Mouse (Mus musculus) hindbrain, embryonic 10.5 days (tissue): ENCODE results near the gene Iqcj. TPM values are rescaled to one million over a fixed set of nuclear protein-coding genes. Genes with fewer than 3 reads are reported as not detected.

Experiments
- DNase-seq: peaks from one replicate; pipeline ENCODE4 v3.0.0-alpha.2; 2017; ENCODE audit warnings: low spot score
- H3K27ac ChIP-seq: fragments of 300-500 bp; sonication (generic); 2 replicates; pipeline ENCODE4 v1.5.1; 2016; ENCODE audit warnings: mild to moderate bottlenecking, moderate library complexity
- H3K27me3 ChIP-seq: fragments of 300-500 bp; sonication (generic); 2 replicates; pipeline ENCODE4 v1.6.1; 2016; ENCODE audit warnings: mild to moderate bottlenecking; ENCODE audit not compliant: poor library complexity, insufficient read depth, severe bottlenecking
- H3K36me3 ChIP-seq: fragments of 300-500 bp; sonication (generic); 2 replicates; pipeline ENCODE4 v1.6.1; 2016; ENCODE audit warnings: mild to moderate bottlenecking, moderate library complexity
- H3K4me1 ChIP-seq: fragments of 300-500 bp; sonication (generic); replicated peaks from 2 replicates; pipeline ENCODE4 v1.6.1; 2016; ENCODE audit warnings: mild to moderate bottlenecking
- H3K4me3 ChIP-seq: fragments of 300-500 bp; sonication (generic); 2 replicates; pipeline ENCODE4 v1.5.1; 2016; ENCODE audit warnings: mild to moderate bottlenecking, moderate library complexity
- H3K9me3 ChIP-seq: fragments of 300-500 bp; sonication (generic); 2 replicates; pipeline ENCODE4 v1.6.1; 2016; ENCODE audit warnings: mild to moderate bottlenecking, moderate library complexity
- WGBS: fragments of 180-500 bp; shearing (Covaris S2); methylation state at CpG from one replicate; pipeline ENCODE4 v1.1.7; 2016; 5-methylcytosine and 5-hydroxymethylcytosine counted together
- polyA plus RNA-seq: library from polyadenylated mRNA; unstranded; fragments of >200 nt; fragmentation: Nextera tagmentation; extraction: Ambion mirVana; gene quantifications from 2 replicates; pipeline ENCODE4 v1.2.1, GENCODE M21; 2016

Gene Iqcj
- polyA plus RNA-seq, result not detected in 2 replicates

DNA sequence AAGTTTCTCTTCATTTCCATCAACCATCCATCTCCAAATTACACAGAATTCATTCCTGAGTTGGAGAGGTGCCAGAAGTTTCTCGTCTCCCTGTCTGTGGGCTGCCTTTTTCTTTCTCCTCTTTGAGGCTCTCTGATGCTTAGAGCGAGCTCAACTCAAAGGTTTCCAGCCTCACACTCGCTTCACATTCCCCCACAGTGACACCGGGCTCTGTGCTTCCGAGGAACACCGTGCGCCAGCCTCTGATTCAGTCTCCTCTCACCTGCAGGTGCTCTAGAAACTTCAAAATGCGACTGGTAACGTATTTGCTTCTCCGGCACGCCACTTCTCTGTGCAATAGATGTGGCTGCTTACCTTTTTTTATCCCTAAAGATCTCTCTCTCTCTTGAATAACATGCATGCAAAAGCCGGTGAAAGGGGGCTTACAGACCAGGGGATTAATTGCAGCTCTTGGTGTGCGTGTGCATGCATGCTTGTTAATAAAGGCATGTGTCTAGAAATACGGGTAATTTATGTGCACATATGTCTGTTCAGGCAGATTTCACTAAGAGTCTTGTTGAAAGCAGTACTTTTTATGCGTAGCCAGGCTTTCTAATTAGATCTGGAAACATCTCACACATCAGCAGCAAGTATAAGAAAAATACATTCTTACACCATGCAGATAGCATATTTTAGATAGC is at the start of gene Iqcj, which contains the start of gene Iqschfp:
Iqcj (plus strand) TSS at position 195 of the 680 bp plus-strand sequence.
Iqschfp (plus strand) TSS at position 207 of the 680 bp plus-strand sequence.
- Histone ChIP-seq H3K27me3 (no peaks in the 10 kb centered on the region), H3K4me3 (no peak within 1 kb of the TSS), H3K9me3 (no peaks in the 10 kb centered on the region), H3K36me3 (no peaks in the 10 kb centered on the region), H3K27ac (no peak within 1 kb of the TSS), H3K4me1 (no peaks in the 10 kb centered on the region)
- no peak for DNase-seq
- WGBS, result 81% methylated on average over 15 of the region's 15 CpGs

DNA sequence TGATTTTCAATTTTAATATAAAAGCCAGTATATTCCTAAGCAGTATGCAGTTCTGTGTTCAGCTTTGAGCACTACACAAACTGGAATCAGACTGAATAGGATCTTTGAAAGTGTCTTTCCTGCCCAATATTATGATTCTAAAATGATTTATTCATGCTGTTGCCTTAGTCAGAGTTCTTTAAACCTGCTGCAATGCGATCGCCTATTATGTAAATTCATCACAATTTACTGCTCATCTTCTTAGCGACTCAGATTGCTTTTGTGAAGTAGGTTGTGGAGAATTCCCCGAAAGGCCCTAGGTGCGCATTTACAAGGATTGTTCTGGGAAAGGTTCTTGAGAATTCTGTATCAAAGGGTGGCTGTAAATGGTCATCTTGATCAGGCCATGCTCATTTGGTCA is 39.6 kb upstream of the Iqcj start:
- DNase-seq, result no peak
- Histone ChIP-seq H3K4me1 (no peaks in the 10 kb centered on the region), H3K36me3 (no peaks in the 10 kb centered on the region), H3K9me3 (no peaks in the 10 kb centered on the region), H3K27ac (no peak overlapping the region), H3K27me3 (no peaks in the 10 kb centered on the region), H3K4me3 (no peak overlapping the region)
- WGBS, result 86% methylated on average over 5 of the region's 5 CpGs

DNA sequence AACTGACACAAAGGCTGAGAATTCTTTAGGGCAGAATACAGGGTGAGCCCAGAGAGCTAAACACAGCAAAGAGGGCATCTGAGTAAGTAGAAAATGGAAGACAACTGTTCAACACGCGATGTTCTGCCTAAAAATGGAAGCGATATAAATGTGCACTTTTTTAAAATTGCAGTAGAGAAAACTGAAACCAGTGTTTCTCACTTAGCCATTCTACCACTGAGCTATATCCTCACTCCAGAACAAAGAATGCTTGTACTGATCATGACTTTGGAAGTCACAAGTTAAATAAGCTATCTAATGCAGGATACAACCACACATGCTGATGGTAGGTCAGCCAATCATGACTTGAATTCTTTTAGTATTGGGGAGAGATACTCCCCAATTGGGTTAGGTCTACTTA is 30.5 kb upstream of the Iqcj start:
- DNase-seq, result no peak
- Histone ChIP-seq H3K27ac (no peak overlapping the region), H3K4me3 (no peak overlapping the region), H3K9me3 (no peaks in the 10 kb centered on the region), H3K27me3 (no peaks in the 10 kb centered on the region), H3K4me1 (no peaks in the 10 kb centered on the region), H3K36me3 (no peaks in the 10 kb centered on the region)
- 88% methylated on average over 3 of the region's 3 CpGs for WGBS

DNA sequence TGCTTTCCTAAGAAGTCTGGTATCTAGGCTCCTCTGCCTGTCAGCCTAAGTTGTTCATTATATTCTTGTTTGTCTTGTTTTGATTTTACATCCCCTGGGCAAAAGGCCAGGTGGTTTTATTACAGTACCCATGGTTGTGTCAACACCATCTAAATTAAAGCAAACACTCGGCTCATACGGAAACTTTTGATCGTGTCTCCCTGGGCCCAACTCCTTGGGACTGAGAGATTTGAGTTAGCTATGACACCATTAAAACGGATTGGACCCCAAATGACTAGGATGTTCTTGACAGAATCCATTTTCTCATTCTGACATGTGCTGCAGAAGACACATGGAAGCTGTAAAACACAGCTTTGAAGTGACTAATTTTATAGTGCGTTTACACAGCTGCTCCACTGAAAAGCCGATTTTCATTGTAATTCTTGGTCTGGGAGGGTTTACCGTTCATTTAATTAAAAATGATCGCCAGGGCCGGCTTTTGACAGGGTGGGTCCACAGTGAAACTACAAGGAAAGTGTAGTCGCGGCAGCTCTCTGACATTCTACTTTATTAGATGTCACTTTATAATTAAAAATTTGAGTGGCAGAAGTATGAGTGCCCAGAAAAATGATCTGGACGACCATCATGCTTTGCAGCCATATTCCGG is 24.5 kb upstream of the Iqcj start:
- H3K27me3 ChIP-seq, result no peaks in the 10 kb centered on the region
- no peak overlapping the region for H3K27ac ChIP-seq
- no peak overlapping the region for H3K4me3 ChIP-seq
- no peaks in the 10 kb centered on the region for H3K4me1 ChIP-seq
- no peaks in the 10 kb centered on the region for H3K36me3 ChIP-seq
- 71% methylated on average over 13 of the region's 13 CpGs for WGBS
- no peaks in the 10 kb centered on the region for H3K9me3 ChIP-seq
- DNase-seq, result peak; percentile 6

DNA sequence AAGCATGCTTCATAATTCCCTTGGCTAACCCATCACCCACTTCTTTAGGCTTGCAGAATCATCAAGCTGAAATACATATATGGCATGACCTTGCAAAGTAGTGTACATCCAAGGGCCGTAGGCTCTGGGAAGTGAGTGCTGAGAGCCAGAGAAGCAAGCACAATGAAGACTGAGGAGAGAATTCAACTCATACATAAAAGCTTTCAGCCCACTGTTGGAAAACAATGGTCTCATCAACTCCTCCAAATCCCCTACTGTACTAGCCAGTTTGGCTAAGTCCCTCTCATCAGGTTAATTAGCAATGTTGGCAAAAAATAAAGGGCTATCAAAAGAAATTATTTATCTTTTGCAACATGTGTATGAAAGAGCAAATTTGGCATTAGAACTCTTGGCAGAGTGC is 22.6 kb upstream of the Iqcj start:
- no peak overlapping the region for H3K4me3 ChIP-seq
- H3K27me3 ChIP-seq, result no peaks in the 10 kb centered on the region
- no peak for DNase-seq
- H3K36me3 ChIP-seq, result no peaks in the 10 kb centered on the region
- H3K27ac ChIP-seq, result no peak overlapping the region
- 75% methylated on average over 1 of the region's 1 CpGs for WGBS
- H3K9me3 ChIP-seq, result no peaks in the 10 kb centered on the region
- H3K4me1 ChIP-seq, result no peaks in the 10 kb centered on the region

DNA sequence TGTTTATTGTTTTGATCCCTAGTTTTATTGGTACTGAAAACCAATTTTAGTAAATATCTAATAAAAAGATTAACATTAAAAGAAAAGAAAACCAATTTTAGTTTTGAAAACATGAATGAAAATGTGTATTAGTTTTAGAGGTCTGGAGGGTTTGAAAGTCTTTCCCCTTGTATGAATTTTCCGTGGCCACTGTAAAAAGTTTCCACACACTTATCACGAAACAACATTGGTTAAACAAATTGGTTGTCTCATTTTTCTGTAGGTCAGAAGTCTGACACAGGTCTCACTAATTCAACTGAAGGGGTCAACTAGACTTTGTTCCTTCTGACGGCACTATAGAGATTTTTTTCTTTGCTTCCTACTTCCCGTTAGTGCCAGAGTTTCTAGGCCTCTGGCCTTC is 14.8 kb upstream of the Iqcj start:
- H3K4me3 ChIP-seq, result no peak overlapping the region
- H3K36me3 ChIP-seq, result no peaks in the 10 kb centered on the region
- WGBS, result 78% methylated on average over 4 of the region's 4 CpGs
- no peak overlapping the region for H3K27ac ChIP-seq
- H3K27me3 ChIP-seq, result no peaks in the 10 kb centered on the region
- no peaks in the 10 kb centered on the region for H3K4me1 ChIP-seq
- H3K9me3 ChIP-seq, result no peaks in the 10 kb centered on the region
- DNase-seq, result no peak

DNA sequence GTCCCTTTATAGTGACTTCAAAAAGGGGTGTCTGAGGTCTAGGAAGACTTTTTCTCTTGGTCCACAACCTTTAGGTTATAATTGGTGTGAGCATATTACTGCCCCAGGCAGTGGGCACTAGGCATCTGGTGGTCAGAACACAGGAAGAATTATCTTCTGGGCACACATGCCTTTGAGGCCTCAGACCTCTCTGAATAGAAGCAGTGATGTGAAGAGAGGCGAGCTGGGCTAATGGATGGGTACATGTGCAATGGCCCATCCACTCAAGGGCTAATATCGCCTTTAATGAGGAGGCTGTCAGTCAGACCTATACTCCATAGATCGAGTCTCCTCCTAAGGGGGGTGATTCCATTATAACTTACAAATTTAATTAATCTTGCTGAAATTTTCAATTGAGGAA is 7.7 kb upstream of the Iqcj start:
- no peak for DNase-seq
- 64% methylated on average over 3 of the region's 3 CpGs for WGBS
- no peaks in the 10 kb centered on the region for H3K9me3 ChIP-seq
- no peaks in the 10 kb centered on the region for H3K4me1 ChIP-seq
- no peaks in the 10 kb centered on the region for H3K27me3 ChIP-seq
- no peaks in the 10 kb centered on the region for H3K36me3 ChIP-seq
- no peak overlapping the region for H3K27ac ChIP-seq
- H3K4me3 ChIP-seq, result no peak overlapping the region

DNA sequence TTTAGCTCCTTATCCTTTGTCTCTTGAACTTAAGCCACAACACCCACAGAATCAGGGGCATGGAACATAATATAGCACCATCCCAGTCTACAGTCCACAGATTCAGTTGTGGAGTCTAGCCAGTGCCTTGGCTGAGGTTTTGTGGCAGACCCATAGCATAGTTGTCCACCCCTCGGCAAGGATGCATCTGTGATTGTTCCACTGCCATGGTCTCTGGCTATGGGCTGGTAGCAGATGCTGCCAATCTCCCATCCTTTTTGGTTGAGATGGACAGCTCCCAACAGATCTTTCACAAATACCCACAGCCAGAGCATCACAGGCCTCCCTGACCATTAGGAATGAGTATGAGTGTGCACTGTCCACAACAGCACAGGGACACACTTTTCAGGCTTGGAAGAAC is 5.8 kb upstream of the Iqcj start:
- H3K9me3 ChIP-seq, result no peaks in the 10 kb centered on the region
- H3K36me3 ChIP-seq, result no peaks in the 10 kb centered on the region
- no peak overlapping the region for H3K4me3 ChIP-seq
- no peak for DNase-seq
- 88% methylated on average over 1 of the region's 1 CpGs for WGBS
- no peaks in the 10 kb centered on the region for H3K27me3 ChIP-seq
- H3K4me1 ChIP-seq, result no peaks in the 10 kb centered on the region
- H3K27ac ChIP-seq, result 0 out of 2 replicates have a peak overlapping the region, but pooled peaks have one; percentile 4

DNA sequence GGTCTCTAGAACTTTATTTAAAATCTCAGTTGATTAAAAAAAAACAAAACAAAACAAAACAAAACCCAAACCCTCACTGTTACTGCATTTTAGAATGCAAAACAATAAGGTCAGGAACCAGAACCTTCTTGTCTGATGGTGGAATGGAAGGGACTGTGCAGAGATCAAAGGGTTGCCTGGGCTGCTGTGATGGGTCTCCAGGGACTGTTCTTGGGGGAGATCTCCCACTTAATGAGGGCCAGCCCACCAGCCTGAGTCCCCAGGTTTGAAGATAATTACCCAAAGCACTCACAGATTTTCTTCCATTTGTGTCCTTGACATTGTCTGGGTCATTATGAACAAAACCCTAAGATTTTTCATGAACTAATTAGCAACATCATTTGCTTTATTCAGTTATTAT is 4.8 kb upstream of the Iqcj start:
- Histone ChIP-seq H3K4me3 (no peak overlapping the region), H3K36me3 (no peaks in the 10 kb centered on the region), H3K27ac (no peak overlapping the region), H3K9me3 (no peaks in the 10 kb centered on the region), H3K4me1 (no peaks in the 10 kb centered on the region), H3K27me3 (no peaks in the 10 kb centered on the region)
- no peak for DNase-seq

DNA sequence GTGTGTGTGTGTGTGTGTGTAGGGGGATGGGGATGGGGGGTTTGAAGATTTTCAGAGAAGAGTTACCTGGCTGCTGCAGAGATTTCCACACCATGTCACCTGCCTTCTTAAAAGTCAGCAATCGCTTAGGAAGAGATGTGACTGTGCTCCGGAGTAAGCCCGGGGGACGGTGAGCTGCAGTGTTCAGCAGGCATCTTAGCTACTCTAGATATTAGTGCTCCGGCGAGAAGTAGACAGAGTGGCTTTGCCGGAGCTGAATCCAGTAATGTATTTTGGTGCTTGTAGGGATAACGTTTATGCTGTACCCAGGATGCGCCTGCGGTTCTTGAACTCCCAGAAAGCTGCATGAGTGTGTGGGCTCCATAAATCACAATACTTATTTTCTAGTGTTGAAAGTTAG is 748 bp downstream of the Iqcj start:
- Histone ChIP-seq H3K4me3 (no peak overlapping the region), H3K4me1 (no peaks in the 10 kb centered on the region), H3K27me3 (no peaks in the 10 kb centered on the region), H3K27ac (no peak overlapping the region), H3K36me3 (no peaks in the 10 kb centered on the region), H3K9me3 (no peaks in the 10 kb centered on the region)
- WGBS, result 90% methylated on average over 10 of the region's 10 CpGs
- no peak for DNase-seq

DNA sequence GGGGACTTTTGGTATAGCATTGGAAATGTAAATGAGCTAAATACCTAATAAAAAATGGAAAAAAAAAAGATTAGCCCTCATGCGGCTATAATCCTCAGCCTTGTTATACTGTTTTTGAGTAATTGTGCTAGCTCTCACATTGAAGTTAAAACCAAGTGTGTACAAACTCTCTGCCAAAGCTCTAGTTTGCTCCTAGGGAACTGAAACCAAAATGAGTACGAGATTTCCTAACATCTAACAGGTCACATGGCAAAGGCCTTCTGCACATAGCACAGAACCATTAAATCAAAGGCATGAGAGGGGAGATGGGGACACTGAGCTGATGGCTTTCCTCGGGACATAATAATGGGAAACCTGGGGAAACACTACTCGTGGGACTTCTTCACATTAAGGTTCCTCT is 10.5 kb downstream of the Iqcj start:
- no peaks in the 10 kb centered on the region for H3K36me3 ChIP-seq
- no peak overlapping the region for H3K4me3 ChIP-seq
- no peak for DNase-seq
- no peaks in the 10 kb centered on the region for H3K9me3 ChIP-seq
- H3K27me3 ChIP-seq, result no peaks in the 10 kb centered on the region
- no peaks in the 10 kb centered on the region for H3K4me1 ChIP-seq
- H3K27ac ChIP-seq, result no peak overlapping the region
- WGBS, result 89% methylated on average over 4 of the region's 4 CpGs

DNA sequence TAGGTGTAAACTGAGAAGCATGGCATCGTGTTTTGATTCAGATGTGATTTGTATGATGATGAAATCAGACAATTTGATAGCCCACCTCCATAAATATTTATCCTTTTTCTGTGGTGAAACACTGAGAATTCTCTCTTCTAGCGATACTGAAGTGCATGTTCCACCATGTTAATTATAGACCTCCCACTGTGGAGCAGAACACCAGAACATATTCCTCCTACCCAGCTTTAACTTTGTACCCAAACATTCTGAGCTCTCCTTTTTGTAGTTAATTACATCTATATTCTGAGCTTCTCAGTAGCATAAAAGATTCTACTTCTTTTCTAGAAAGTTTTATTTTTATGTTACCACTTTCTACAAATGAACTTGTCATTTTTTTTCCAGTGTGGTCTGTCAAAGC is 16.6 kb downstream of the Iqcj start:
- no peak for DNase-seq
- H3K4me1 ChIP-seq, result no peaks in the 10 kb centered on the region
- no peaks in the 10 kb centered on the region for H3K9me3 ChIP-seq
- H3K36me3 ChIP-seq, result no peaks in the 10 kb centered on the region
- H3K4me3 ChIP-seq, result no peak overlapping the region
- WGBS, result 77% methylated on average over 2 of the region's 2 CpGs
- no peak overlapping the region for H3K27ac ChIP-seq
- no peaks in the 10 kb centered on the region for H3K27me3 ChIP-seq

DNA sequence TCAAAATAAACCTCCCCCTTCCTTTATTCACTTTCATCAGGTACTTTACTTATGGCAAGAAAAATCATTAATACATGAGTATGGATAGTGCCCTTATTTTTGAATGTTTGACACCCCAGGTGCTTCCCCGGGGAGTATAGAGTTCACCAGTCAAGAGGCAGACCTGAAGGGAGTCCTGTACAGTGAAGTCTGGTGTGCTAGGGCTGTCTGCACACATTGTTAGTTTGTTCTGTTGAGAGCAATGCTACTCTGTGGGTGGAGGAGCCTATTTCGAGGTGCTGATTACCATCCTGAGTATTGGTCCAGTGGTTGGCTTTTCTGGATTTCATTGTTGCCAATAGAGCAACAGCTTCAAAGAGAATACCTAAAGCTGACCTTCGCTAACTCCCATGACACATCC is 26.1 kb downstream of the Iqcj start:
- WGBS, result 87% methylated on average over 3 of the region's 3 CpGs
- DNase-seq, result no peak
- Histone ChIP-seq H3K4me1 (no peaks in the 10 kb centered on the region), H3K36me3 (no peaks in the 10 kb centered on the region), H3K27me3 (no peaks in the 10 kb centered on the region), H3K27ac (no peak overlapping the region), H3K9me3 (no peaks in the 10 kb centered on the region), H3K4me3 (no peak overlapping the region)
